Mouse (Mus musculus) G1E (cell line): ENCODE measurements around the gene Cgnl1.

Experiments used
- CTCF ChIP-seq: IDR thresholded peaks from 2 replicates; pipeline ENCODE4 v1.5.1; 2012; ENCODE audit warnings: low read depth, low read length, inconsistent platforms, mixed read lengths
- GATA1 ChIP-seq: IDR thresholded peaks from 2 replicates; pipeline ENCODE4 v1.6.1; 2012; ENCODE audit warnings: borderline replicate concordance, low read length, inconsistent platforms, mixed read lengths
- GATA2 ChIP-seq: IDR thresholded peaks from 2 replicates; pipeline ENCODE4 v1.6.1; 2012; ENCODE audit warnings: low read depth, low read length, inconsistent platforms, borderline replicate concordance
- POLR2AphosphoS5 ChIP-seq: IDR thresholded peaks from 2 replicates; pipeline ENCODE4 v1.6.1; 2012; ENCODE audit warnings: low read depth, low read length, inconsistent platforms; ENCODE audit not compliant: insufficient replicate concordance
- TAL1 ChIP-seq: conservative IDR thresholded peaks from 2 replicates; pipeline ENCODE4 v1.6.1; 2012; ENCODE audit warnings: low read depth, low read length, inconsistent platforms, mixed read lengths

DNA sequence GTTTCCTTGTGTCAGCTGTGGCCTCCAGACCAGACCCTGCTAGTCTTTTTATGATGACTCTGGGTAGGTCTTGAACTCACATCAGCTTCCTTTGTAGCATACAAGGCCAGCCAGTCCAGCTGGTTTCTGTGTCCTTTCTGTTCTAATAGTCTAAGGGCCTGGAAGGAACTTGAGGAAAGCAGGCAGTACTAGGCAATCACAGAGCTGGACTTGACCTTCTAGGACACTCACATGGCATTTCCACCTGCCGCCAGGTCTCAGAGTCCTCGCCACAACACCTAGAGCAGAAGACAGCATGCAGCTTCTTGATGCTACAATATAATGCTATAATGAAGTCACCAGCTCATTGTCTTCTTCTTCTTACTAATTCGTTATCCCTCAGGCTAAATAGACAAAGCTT is 106.5 kb downstream of the Cgnl1 start:
- no peak for TF ChIP-seq CTCF
- TF ChIP-seq GATA1, result no peak
- TF ChIP-seq TAL1, result no peak
- no peak for TF ChIP-seq POLR2AphosphoS5
- TF ChIP-seq GATA2, result no peak
